Mouse (Mus musculus) embryonic fibroblast, embryonic 13.5 days (primary cell): ENCODE results near the gene Pdha2.

Experiments
- CTCF ChIP-seq: IDR thresholded peaks from 2 replicates; pipeline ENCODE4 v1.5.1; 2011; ENCODE audit warnings: mild to moderate bottlenecking, control low read depth, low read length, moderate library complexity, borderline replicate concordance; ENCODE audit not compliant: insufficient read depth
- POLR2A ChIP-seq: IDR thresholded peaks from 2 replicates; pipeline ENCODE4 v1.6.1; 2011; ENCODE audit warnings: low read depth, mild to moderate bottlenecking, control low read depth, low read length, moderate library complexity

GRCm38 (mm10) chr3:141222339-141222738 lies 10.2 kb upstream of the Pdha2 start:
- no peak for TF ChIP-seq CTCF
- TF ChIP-seq POLR2A = no peak
